Mouse (Mus musculus): ENCODE measurements around the gene Laptm5.

Gene Laptm5

GRCm38 (mm10) chr4:130913077-130913476 is at the start of gene Laptm5:
TSS of gene Laptm5 (plus strand) at chr4:130913125.
- in situ Hi-C loops (cut with MboI, MseI), result loop anchor here (25.0 kb wide), 3 partner anchors 1149 to 1399 kb away; partner anchors contain the start of genes Gm10300 and Rab42

GRCm38 (mm10) chr4:130865460-130865859 is 47.5 kb upstream of the Laptm5 start:
- in situ Hi-C loops (cut with MboI, MseI), result loop anchor here (10.0 to 25.0 kb wide), 3 partner anchors 321 to 629 kb away; no protein-coding TSS in a partner anchor

GRCm38 (mm10) chr4:130865901-130866371 is 47.0 kb upstream of the Laptm5 start:
- in situ Hi-C loops (cut with MboI, MseI), result loop anchor here (10.0 to 25.0 kb wide), 3 partner anchors 321 to 629 kb away; no protein-coding TSS in a partner anchor

- in situ Hi-C loops (cut with MboI, MseI), result loop anchor here (10.0 to 25.0 kb wide), 3 partner anchors 323 to 627 kb away; no protein-coding TSS in a partner anchor
Measured at GRCm38 (mm10) chr4:130867940-130868339, 45.0 kb upstream of the Laptm5 start.

- in situ Hi-C loops (cut with MboI, MseI), result loop anchor here (10.0 to 25.0 kb wide), 3 partner anchors 324 to 626 kb away; no protein-coding TSS in a partner anchor
Measured at GRCm38 (mm10) chr4:130868803-130869202, 44.1 kb upstream of the Laptm5 start.

- in situ Hi-C loops (cut with MboI, MseI), result loop anchor here (25.0 kb wide), 1 partner anchor 485 kb away; no protein-coding TSS in a partner anchor
Measured at GRCm38 (mm10) chr4:130872414-130872813, 40.5 kb upstream of the Laptm5 start.

GRCm38 (mm10) chr4:130873440-130873839 is 39.5 kb upstream of the Laptm5 start:
- in situ Hi-C loops (cut with MboI, MseI), result loop anchor here (25.0 kb wide), 1 partner anchor 486 kb away; no protein-coding TSS in a partner anchor

GRCm38 (mm10) chr4:130874601-130875000 is 38.3 kb upstream of the Laptm5 start:
- in situ Hi-C loops (cut with MboI, MseI), result loop anchor here (25.0 kb wide), 1 partner anchor 487 kb away; no protein-coding TSS in a partner anchor

GRCm38 (mm10) chr4:130876016-130876726 is 36.8 kb upstream of the Laptm5 start:
- in situ Hi-C loops (cut with MboI, MseI), result loop anchor here (5.0 kb wide), 1 partner anchor 89 kb away; no protein-coding TSS in a partner anchor

- in situ Hi-C loops (cut with MboI, MseI), result loop anchor here (5.0 kb wide), 1 partner anchor 91 kb away; no protein-coding TSS in a partner anchor
Measured at GRCm38 (mm10) chr4:130878273-130879047, 34.5 kb upstream of the Laptm5 start.

GRCm38 (mm10) chr4:130879048-130879384 is 33.9 kb upstream of the Laptm5 start:
- in situ Hi-C loops (cut with MboI, MseI), result loop anchor here (5.0 kb wide), 1 partner anchor 92 kb away; no protein-coding TSS in a partner anchor

- in situ Hi-C loops (cut with MboI, MseI), result no loop called here
Measured at GRCm38 (mm10) chr4:130881336-130881735, 31.6 kb upstream of the Laptm5 start.

- in situ Hi-C loops (cut with MboI, MseI), result no loop called here
Measured at GRCm38 (mm10) chr4:130882762-130883161, 30.2 kb upstream of the Laptm5 start.

- in situ Hi-C loops (cut with MboI, MseI), result no loop called here
Measured at GRCm38 (mm10) chr4:130883820-130884533, 28.9 kb upstream of the Laptm5 start.

GRCm38 (mm10) chr4:130887148-130887745 is 25.7 kb upstream of the Laptm5 start:
- in situ Hi-C loops (cut with MboI, MseI), result no loop called here

- in situ Hi-C loops (cut with MboI, MseI), result no loop called here
Measured at GRCm38 (mm10) chr4:130889777-130890510, 23.0 kb upstream of the Laptm5 start.

- in situ Hi-C loops (cut with MboI, MseI), result no loop called here
Measured at GRCm38 (mm10) chr4:130890511-130890840, 22.4 kb upstream of the Laptm5 start.

GRCm38 (mm10) chr4:130892001-130892587 is 20.8 kb upstream of the Laptm5 start:
- in situ Hi-C loops (cut with MboI, MseI), result no loop called here

GRCm38 (mm10) chr4:130893688-130894087 is 19.2 kb upstream of the Laptm5 start:
- in situ Hi-C loops (cut with MboI, MseI), result no loop called here

- in situ Hi-C loops (cut with MboI, MseI), result loop anchor here (5.0 kb wide), 1 partner anchor 52 kb away; no protein-coding TSS in a partner anchor
Measured at GRCm38 (mm10) chr4:130895701-130896100, 17.2 kb upstream of the Laptm5 start.
